ENCODE assay signal across 8 mouse cellular contexts in genomic region chr7:109958843-109959715, GRCm38 (mm10). TPM values are rescaled to one million over a fixed set of nuclear protein-coding genes. Genes with fewer than 3 reads are reported as not detected.
DNase-seq lines count a peak whose midpoint lies in the region; ATAC-seq and TF ChIP-seq lines count a peak whose summit lies in the region.

No protein-coding gene starts in this region.

- peaks cover 32% of the 10 kb centered on the region for H3K4me1 ChIP-seq in forebrain, embryonic 16.5 days (replicated peaks; ENCODE audit: control insufficient read depth, insufficient read depth, low read length)
- peaks cover 25% of the 10 kb centered on the region for H3K4me1 ChIP-seq in limb, embryonic 10.5 days

- TF ChIP-seq CTCF in layer of hippocampus, adult 2 months (conservative IDR thresholded peaks at IDR 0.05) = no peak

- no peaks in the 10 kb centered on the region; the same call in 1 of the 2 replicates for H3K9me3 ChIP-seq in forebrain, embryonic 16.5 days (ENCODE audit: control insufficient read depth, low read length)
- no peaks in the 10 kb centered on the region for H3K9me3 ChIP-seq in limb, embryonic 10.5 days (replicated peaks)

- H3K27ac ChIP-seq in layer of hippocampus, adult 2 months = peak overlapping the region; percentile 100
- H3K27ac ChIP-seq in forebrain, embryonic 16.5 days (ENCODE audit: low read length) = peak overlapping the region; percentile 90
- peak overlapping the region; percentile 96 for H3K27ac ChIP-seq in limb, embryonic 10.5 days

- WGBS in forebrain, embryonic 16.5 days = 5% methylated on average over 18 of the region's 18 CpGs
- 14% methylated on average over 18 of the region's 18 CpGs for WGBS in limb, embryonic 10.5 days

- H3K36me3 ChIP-seq in forebrain, embryonic 16.5 days (ENCODE audit: control insufficient read depth, insufficient read depth) = no peaks in the 10 kb centered on the region
- H3K36me3 ChIP-seq in limb, embryonic 10.5 days = no peaks in the 10 kb centered on the region

- no peaks in the 10 kb centered on the region for H3K27me3 ChIP-seq in forebrain, embryonic 16.5 days (replicated peaks; ENCODE audit: control insufficient read depth, insufficient read depth, low read length)
- H3K27me3 ChIP-seq in limb, embryonic 10.5 days (ENCODE audit: low read depth, poor library complexity, severe bottlenecking) = no peaks in the 10 kb centered on the region

- peak overlapping the region; percentile 97 for H3K9ac ChIP-seq in forebrain, embryonic 16.5 days (replicated peaks; ENCODE audit: low read depth, low read length)

- peak overlapping the region; percentile 87 for H3K4me3 ChIP-seq in layer of hippocampus, adult 2 months
- H3K4me3 ChIP-seq in forebrain, embryonic 16.5 days (replicated peaks; ENCODE audit: low read length) = peak overlapping the region; percentile 83
- peak overlapping the region; percentile 93 for H3K4me3 ChIP-seq in limb, embryonic 10.5 days

- 0 out of 2 replicates have a peak, but pooled peaks have one; percentile 2 for ATAC-seq in forebrain, embryonic 16.5 days

- H3K4me2 ChIP-seq in forebrain, embryonic 16.5 days (ENCODE audit: low read length) = peak overlapping the region; percentile 94

- DNase-seq in layer of hippocampus, adult 2 months (ENCODE audit: low spot score in 2 of 2) = no peak
- no peak for DNase-seq in layer of hippocampus, adult 9-10 months (ENCODE audit: low spot score)
- peak; percentile 49 for DNase-seq in MEL-GATA-1-ER (ENCODE audit: extremely low read depth, low read depth)
- DNase-seq in limb, embryonic 10.5 days (ENCODE audit: low spot score) = no peak
- DNase-seq in naive thymus-derived CD4-positive, alpha-beta T cell, adult 2 months (ENCODE audit: low read depth) = peak; percentile 58
- DNase-seq in layer of hippocampus, postnatal 14 days (ENCODE audit: low spot score in 2 of 2) = no peak
- no peak for DNase-seq in urinary bladder, postnatal 10 days (ENCODE audit: low spot score)

RNA-seq across cellular contexts. Expression of gene Dennd5a, which starts 1.2 kb away (rescaled TPM):
- total RNA-seq in layer of hippocampus, adult 2 months (2021) = 100 to 1,000 TPM; 211 to 212 TPM
- polyA plus RNA-seq in forebrain, embryonic 16.5 days (2015; fragmentation: Nextera tagmentation; extraction: Ambion mirVana) = 42.2 and 47.7 TPM in 2 replicates
- polyA plus RNA-seq in limb, embryonic 10.5 days (2016; fragmentation: Nextera tagmentation; extraction: Ambion mirVana) = 27.6 and 30.0 TPM in 2 replicates
- 100 to 1,000 TPM; 182 to 205 TPM for total RNA-seq in layer of hippocampus, postnatal 14 days (2021)

RNA-seq across cellular contexts. Expression of gene Tmem41b, which starts 27.6 kb away (rescaled TPM):
- 10 to 100 TPM; 43.9 to 45.3 TPM for total RNA-seq in layer of hippocampus, adult 2 months (2021)
- 68.4 and 70.2 TPM in 2 replicates for polyA plus RNA-seq in forebrain, embryonic 16.5 days (2015; fragmentation: Nextera tagmentation; extraction: Ambion mirVana)
- 68.4 and 73.9 TPM in 2 replicates for polyA plus RNA-seq in limb, embryonic 10.5 days (2016; fragmentation: Nextera tagmentation; extraction: Ambion mirVana)
- 10 to 100 TPM; 61.8 to 63.9 TPM for total RNA-seq in layer of hippocampus, postnatal 14 days (2021)

RNA-seq across cellular contexts. Expression of gene Ipo7, which starts 59.0 kb away (rescaled TPM):
- total RNA-seq in layer of hippocampus, adult 2 months (2021) = 100 to 1,000 TPM in 1 of 2 experiments, 10 to 100 TPM in 1; 97.9 to 101 TPM
- polyA plus RNA-seq in forebrain, embryonic 16.5 days (2015; fragmentation: Nextera tagmentation; extraction: Ambion mirVana) = 57.6 and 67.1 TPM in 2 replicates
- polyA plus RNA-seq in limb, embryonic 10.5 days (2016; fragmentation: Nextera tagmentation; extraction: Ambion mirVana) = 49.2 and 51.6 TPM in 2 replicates
- total RNA-seq in layer of hippocampus, postnatal 14 days (2021) = 10 to 100 TPM; 86.7 to 89.1 TPM

Comparison
In these comparisons a context has a peak if more than half of its experiments do, and no peak if none do; other contexts are left out.
1. DNase-seq: peak in MEL-GATA-1-ER (single experiment) and naive thymus-derived CD4-positive, alpha-beta T cell, adult 2 months (single experiment); none in layer of hippocampus, adult 2 months (0 of 2), layer of hippocampus, adult 9-10 months (single experiment), limb, embryonic 10.5 days (single experiment), layer of hippocampus, postnatal 14 days (0 of 2) and urinary bladder, postnatal 10 days (single experiment).
2. Peak in every context shown above with its lines, with median percentiles within 50 percentile points of each other: H3K27ac ChIP-seq and H3K4me3 ChIP-seq.